Mouse (Mus musculus): Measurements from ENCODE around the gene Tktl1. TPM values are rescaled to one million over a fixed set of nuclear protein-coding genes. Genes with fewer than 3 reads are reported as not detected.

Gene Tktl1
- total RNA-seq (2023) = not detected

GRCm38 (mm10) chrX:74176959-74177358 lies at the start of gene Tktl1:
Gene Tktl1 (plus strand): TSS chrX:74177259.

DNA sequence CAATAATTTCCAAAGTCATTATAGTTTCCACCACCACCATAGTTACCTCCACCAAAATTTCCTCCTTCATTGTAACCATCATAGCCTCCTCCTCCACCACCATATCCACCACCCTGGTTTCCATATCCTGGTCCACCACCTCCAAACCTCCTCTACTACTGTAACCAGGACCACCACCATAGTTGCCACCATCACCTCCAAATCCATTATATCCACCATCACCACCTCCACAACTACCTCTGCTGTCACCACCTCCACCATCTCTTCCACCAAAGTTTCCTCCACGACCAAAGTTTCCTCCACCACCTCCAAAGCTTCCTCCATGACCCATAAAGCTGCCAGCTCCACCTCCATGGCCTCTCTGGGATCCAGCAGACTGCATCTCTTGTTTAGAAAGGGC lies 41.8 kb upstream of the Tktl1 start, which contains the start of gene Mecp2:
Gene Mecp2, minus strand, starts transcription at position 101 of the 400 bp plus-strand sequence.

DNA sequence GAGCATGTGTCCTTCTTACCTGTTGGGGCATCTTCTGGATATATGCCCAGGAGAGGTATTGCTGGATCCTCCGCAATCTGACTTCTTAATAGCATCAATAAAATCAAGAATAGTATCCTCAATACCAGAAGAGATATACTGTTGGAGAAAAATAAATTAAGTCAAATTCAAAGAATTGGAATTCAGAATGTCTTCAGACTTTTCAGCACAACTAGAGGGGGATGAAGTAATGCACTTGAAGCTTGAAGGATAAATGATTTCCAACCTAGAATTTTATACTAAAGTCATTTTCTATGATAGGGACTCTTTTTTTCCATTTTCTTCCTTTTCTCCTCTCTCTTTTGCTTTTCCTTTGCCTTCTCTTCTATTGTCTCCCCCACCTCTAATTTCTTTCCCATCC lies 9.3 kb upstream of the Tktl1 start, which contains the start of gene Tex28:
Gene Tex28, minus strand, starts transcription at position 101 of the 400 bp plus-strand sequence.

DNA sequence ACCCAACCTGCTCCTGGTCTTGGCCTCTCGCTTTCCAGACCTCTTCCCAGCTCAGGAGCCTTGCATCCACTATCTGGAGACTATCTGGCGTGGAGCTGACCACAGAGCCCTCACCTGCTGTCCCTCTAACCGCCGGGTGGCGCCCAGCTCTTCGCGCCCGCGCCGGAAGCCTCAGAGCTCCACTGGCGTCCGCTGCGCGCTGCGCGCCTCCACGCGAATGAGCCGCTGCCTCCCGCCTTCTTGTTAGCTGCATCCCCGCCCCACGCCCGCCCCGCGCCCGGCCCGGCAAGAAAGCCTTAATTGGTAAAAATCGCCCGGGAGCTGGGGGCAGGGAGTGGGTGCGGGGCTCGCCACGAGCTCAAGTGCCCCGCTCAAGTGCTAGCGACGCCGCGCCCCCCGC lies 72.6 kb downstream of the Tktl1 start, which contains the start of gene Flna:
Gene Flna, minus strand, starts transcription at position 206 of the 400 bp plus-strand sequence.

GRCm38 (mm10) chrX:74254153-74254887 lies 77.3 kb downstream of the Tktl1 start, which contains the start of gene Emd:
Gene Emd (plus strand): TSS chrX:74254687.

Other genes starting within 250 kb of the Tktl1 start
- gene Renbp, start 246.4 kb upstream of the Tktl1 start, total RNA-seq (2023) = 10 to 100 TPM; 12.2 to 19.8 TPM
- 10 to 100 TPM; 86.7 to 87.3 TPM for gene Hcfc1, start 210.9 kb upstream of the Tktl1 start, total RNA-seq (2023)
- gene Irak1, start 153.3 kb upstream of the Tktl1 start, total RNA-seq (2023) = 10 to 100 TPM; 63.0 to 75.4 TPM
- not detected for gene Opn1mw, start 49.8 kb upstream of the Tktl1 start, total RNA-seq (2023)
- gene Mecp2, start 41.9 kb upstream of the Tktl1 start, total RNA-seq (2023) = 10 to 100 TPM; 24.4 to 25.0 TPM
- gene Tex28, start 9.4 kb upstream of the Tktl1 start, total RNA-seq (2023) = not detected
- gene Flna, start 72.6 kb downstream of the Tktl1 start, total RNA-seq (2023) = 1,000 to 10,000 TPM; 1,644 to 1,676 TPM
- gene Emd, start 77.4 kb downstream of the Tktl1 start, total RNA-seq (2023) = 10 to 100 TPM; 53.8 to 54.0 TPM
- 100 to 1,000 TPM; 337 to 345 TPM for gene Rpl10, start 93.6 kb downstream of the Tktl1 start, total RNA-seq (2023)
- gene Taz, start 104.7 kb downstream of the Tktl1 start, total RNA-seq (2023) = 10 to 100 TPM; 43.2 to 51.7 TPM
- 10 to 100 TPM; 27.9 to 33.7 TPM for gene Dnase1l1, start 105.1 kb downstream of the Tktl1 start, total RNA-seq (2023)
- 100 to 1,000 TPM; 179 to 189 TPM for gene Atp6ap1, start 119.8 kb downstream of the Tktl1 start, total RNA-seq (2023)
- 100 to 1,000 TPM; 194 to 246 TPM for gene Gdi1, start 127.7 kb downstream of the Tktl1 start, total RNA-seq (2023)
- gene Fam50a, start 135.8 kb downstream of the Tktl1 start, total RNA-seq (2023) = 10 to 100 TPM; 40.4 to 45.3 TPM
- under 1 TPM; 0.38 to 0.90 TPM for gene Plxna3, start 151.8 kb downstream of the Tktl1 start, total RNA-seq (2023)
- gene Lage3, start 176.4 kb downstream of the Tktl1 start, total RNA-seq (2023) = 10 to 100 TPM; 20.4 to 28.5 TPM
- 10 to 100 TPM; 20.0 to 27.4 TPM for gene Ubl4a, start 196.0 kb downstream of the Tktl1 start, total RNA-seq (2023)
- gene Slc10a3, start 196.1 kb downstream of the Tktl1 start, total RNA-seq (2023) = 10 to 100 TPM; 17.6 to 19.3 TPM
- 10 to 100 TPM; 10.4 to 12.5 TPM for gene Fam3a, start 216.0 kb downstream of the Tktl1 start, total RNA-seq (2023)
- gene Ikbkg, start 216.0 kb downstream of the Tktl1 start, total RNA-seq (2023) = 10 to 100 TPM; 27.9 to 32.9 TPM

Measured in neutrophil, adult 59 days (primary cell).